Mouse (Mus musculus) liver, adult 2 months (tissue): ENCODE results near the gene Plpp1.

Experiments
- CTCF ChIP-seq: fragments of 200-500 bp; IDR thresholded peaks from 2 replicates; pipeline ENCODE4 v1.5.1; 2011; ENCODE audit warnings: low read depth, low read length, control low read depth
- POLR2A ChIP-seq: fragments of 200-500 bp; IDR thresholded peaks from 2 replicates; pipeline ENCODE4 v1.6.1; 2011; ENCODE audit warnings: low read length, control low read depth; ENCODE audit not compliant: insufficient read depth; ENCODE audit errors: extremely low read depth

DNA sequence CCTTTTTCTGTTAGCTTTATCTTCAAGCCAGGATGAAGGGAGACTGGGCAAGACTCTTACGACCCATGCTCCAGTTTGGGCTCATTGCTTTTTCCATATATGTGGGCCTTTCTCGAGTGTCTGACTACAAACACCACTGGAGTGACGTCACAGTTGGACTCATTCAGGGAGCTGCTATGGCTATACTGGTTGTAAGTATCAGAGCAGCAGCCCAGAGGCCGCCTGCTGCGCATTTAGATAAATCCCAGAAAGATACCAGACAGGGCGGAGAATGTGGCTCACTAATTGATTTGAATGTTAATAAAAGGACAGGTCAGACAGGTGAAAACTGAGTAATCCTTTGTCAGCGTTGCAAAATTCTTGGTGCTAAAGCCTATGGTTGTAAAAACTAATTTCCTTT is 66.2 kb downstream of the Plpp1 start:
- TF ChIP-seq CTCF = no peak
- no peak for TF ChIP-seq POLR2A
